Mouse (Mus musculus) heart, embryonic 11.5 days (tissue): ENCODE data around the gene Plxna2. TPM values are rescaled to one million over a fixed set of nuclear protein-coding genes. Genes with fewer than 3 reads are reported as not detected.

Experiments
- ATAC-seq: fragments of 200-750 bp; cut with Nextera tagmentation; replicated peaks from 2 replicates; pipeline ENCODE4 v1.8.0; 2017; ENCODE audit warnings: moderate library complexity; ENCODE audit not compliant: insufficient number of reproducible peaks, low FRiP score, low TSS enrichment
- H3K27ac ChIP-seq: fragments of 300-500 bp; sonication (generic); 2 replicates; pipeline ENCODE4 v1.5.1; 2014; ENCODE audit warnings: mild to moderate bottlenecking, low read depth, low read length
- H3K27me3 ChIP-seq: fragments of 300-500 bp; sonication (generic); 2 replicates; pipeline ENCODE4 v1.6.1; 2014; ENCODE audit warnings: mild to moderate bottlenecking, low read length, mixed read lengths; ENCODE audit not compliant: control insufficient read depth, insufficient read depth
- H3K36me3 ChIP-seq: fragments of 300-500 bp; sonication (generic); 2 replicates; pipeline ENCODE4 v1.6.1; 2014; ENCODE audit warnings: mild to moderate bottlenecking, low read length, moderate library complexity, mixed read lengths; ENCODE audit not compliant: control insufficient read depth, insufficient read depth
- H3K4me1 ChIP-seq: fragments of 300-500 bp; sonication (generic); 2 replicates; pipeline ENCODE4 v1.6.1; 2014; ENCODE audit warnings: low read length; ENCODE audit not compliant: control insufficient read depth, insufficient read depth
- H3K4me2 ChIP-seq: fragments of 300-500 bp; sonication (generic); 2 replicates; pipeline ENCODE4 v1.6.1; 2014; ENCODE audit warnings: mild to moderate bottlenecking, moderate library complexity
- H3K4me3 ChIP-seq: fragments of 300-500 bp; sonication (generic); 2 replicates; pipeline ENCODE4 v1.5.1; 2014; ENCODE audit warnings: low read depth, low read length
- H3K9ac ChIP-seq: fragments of 300-500 bp; sonication (generic); 2 replicates; pipeline ENCODE4 v1.6.1; 2014; ENCODE audit warnings: mild to moderate bottlenecking, low read depth, low read length, moderate library complexity
- H3K9me3 ChIP-seq: fragments of 300-500 bp; sonication (generic); replicated peaks from 2 replicates; pipeline ENCODE4 v1.6.1; 2016; ENCODE audit warnings: low read length; ENCODE audit not compliant: control insufficient read depth
- WGBS: fragments of 180-500 bp; shearing (Covaris S2); extraction: QIAGEN DNeasy Blood & Tissue Kit; methylation state at CpG from one replicate; pipeline ENCODE4 v1.1.7; 2014; ENCODE audit not compliant: insufficient replicate concordance; 5-methylcytosine and 5-hydroxymethylcytosine counted together
- polyA plus RNA-seq: library from polyadenylated mRNA; unstranded; fragments of >200 nt; fragmentation: Nextera tagmentation; extraction: Ambion mirVana; gene quantifications from 2 replicates; pipeline ENCODE4 v1.2.1, GENCODE M21; 2014

Plxna2 gene
- polyA plus RNA-seq, 1 experiment from 2014 or later: 6.4 TPM

- Histone ChIP-seq H3K9me3 (no peaks in the 10 kb centered on the region), H3K27ac (no peak overlapping the region), H3K4me1 (no peaks in the 10 kb centered on the region), H3K4me3 (no peak overlapping the region), H3K36me3 (no peaks in the 10 kb centered on the region; the same call in 1 of the 2 replicates), H3K27me3 (peaks cover 2% of the 10 kb centered on the region; the same call in 1 of the 2 replicates), H3K9ac (no peak overlapping the region), H3K4me2 (no peak overlapping the region)
- 83% methylated on average over 5 of the region's 5 CpGs for WGBS
- ATAC-seq: no peak
Measured at GRCm38 (mm10) chr1:194776510-194777244, 158.7 kb downstream of the Plxna2 start.

GRCm38 (mm10) chr1:194777608-194778007 lies 159.6 kb downstream of the Plxna2 start:
- no peak for ATAC-seq
- H3K9ac ChIP-seq: no peak overlapping the region
- no peak overlapping the region for H3K4me2 ChIP-seq
- no peaks in the 10 kb centered on the region; the same call in 1 of the 2 replicates for H3K36me3 ChIP-seq
- H3K4me1 ChIP-seq: no peaks in the 10 kb centered on the region
- no peak overlapping the region for H3K4me3 ChIP-seq
- H3K27me3 ChIP-seq: peaks cover 4% of the 10 kb centered on the region
- no peak overlapping the region for H3K27ac ChIP-seq
- no peaks in the 10 kb centered on the region for H3K9me3 ChIP-seq
- 88% methylated on average over 2 of the region's 2 CpGs for WGBS

- H3K4me3 ChIP-seq: no peak overlapping the region
- no peaks in the 10 kb centered on the region for H3K4me1 ChIP-seq
- no peaks in the 10 kb centered on the region for H3K9me3 ChIP-seq
- H3K36me3 ChIP-seq: no peaks in the 10 kb centered on the region; the same call in 1 of the 2 replicates
- 78% methylated on average over 3 of the region's 3 CpGs for WGBS
- H3K27me3 ChIP-seq: peaks cover 4% of the 10 kb centered on the region
- H3K4me2 ChIP-seq: no peak overlapping the region
- no peak for ATAC-seq
- no peak overlapping the region for H3K27ac ChIP-seq
- no peak overlapping the region for H3K9ac ChIP-seq
Measured at GRCm38 (mm10) chr1:194780392-194780791, 162.4 kb downstream of the Plxna2 start.

GRCm38 (mm10) chr1:194780794-194781390 lies 162.9 kb downstream of the Plxna2 start:
- Histone ChIP-seq H3K27ac (no peak overlapping the region; the same call in 1 of the 2 replicates), H3K9ac (no peak overlapping the region)
- 73% methylated on average over 5 of the region's 5 CpGs for WGBS

GRCm38 (mm10) chr1:194781556-194781955 lies 163.5 kb downstream of the Plxna2 start:
- no peaks in the 10 kb centered on the region for H3K4me1 ChIP-seq
- no peaks in the 10 kb centered on the region; the same call in 1 of the 2 replicates for H3K36me3 ChIP-seq
- H3K4me3 ChIP-seq: no peak overlapping the region
- no peak overlapping the region for H3K4me2 ChIP-seq
- H3K9ac ChIP-seq: no peak overlapping the region
- 65% methylated on average over 1 of the region's 1 CpGs for WGBS
- no peaks in the 10 kb centered on the region for H3K9me3 ChIP-seq
- H3K27me3 ChIP-seq: peaks cover 4% of the 10 kb centered on the region
- H3K27ac ChIP-seq: no peak overlapping the region
- ATAC-seq: no peak

More at GRCm38 (mm10) chr1:194780794-194781390, 162.9 kb downstream of the Plxna2 start:
- Histone ChIP-seq H3K4me3 (no peak overlapping the region), H3K9me3 (no peaks in the 10 kb centered on the region), H3K4me2 (no peak overlapping the region), H3K4me1 (no peaks in the 10 kb centered on the region), H3K27me3 (peaks cover 4% of the 10 kb centered on the region), H3K36me3 (no peaks in the 10 kb centered on the region; the same call in 1 of the 2 replicates)
- no peak for ATAC-seq

GRCm38 (mm10) chr1:194782325-194782724 lies 164.3 kb downstream of the Plxna2 start:
- Histone ChIP-seq H3K27ac (no peak overlapping the region), H3K27me3 (peaks cover 4% of the 10 kb centered on the region), H3K4me1 (no peaks in the 10 kb centered on the region), H3K9ac (no peak overlapping the region), H3K4me3 (no peak overlapping the region), H3K36me3 (no peaks in the 10 kb centered on the region; the same call in 1 of the 2 replicates), H3K9me3 (no peaks in the 10 kb centered on the region), H3K4me2 (no peak overlapping the region)
- 56% methylated on average over 3 of the region's 3 CpGs for WGBS
- ATAC-seq: no peak

GRCm38 (mm10) chr1:194787626-194788025 lies 169.6 kb downstream of the Plxna2 start:
- Histone ChIP-seq H3K4me2 (no peak overlapping the region), H3K9me3 (no peaks in the 10 kb centered on the region), H3K27me3 (no peaks in the 10 kb centered on the region; the same call in 1 of the 2 replicates), H3K4me3 (no peak overlapping the region), H3K27ac (no peak overlapping the region), H3K9ac (no peak overlapping the region), H3K4me1 (no peaks in the 10 kb centered on the region), H3K36me3 (peaks cover 3% of the 10 kb centered on the region; the same call in 1 of the 2 replicates)
- WGBS: 22% methylated on average over 2 of the region's 2 CpGs
- ATAC-seq: no peak

- no peak overlapping the region for H3K9ac ChIP-seq
- no peak overlapping the region for H3K4me2 ChIP-seq
- ATAC-seq: no peak
- H3K27ac ChIP-seq: no peak overlapping the region
- no peak overlapping the region for H3K4me3 ChIP-seq
- 80% methylated on average over 8 of the region's 8 CpGs for WGBS
- H3K27me3 ChIP-seq: no peaks in the 10 kb centered on the region; the same call in 1 of the 2 replicates
- no peaks in the 10 kb centered on the region for H3K9me3 ChIP-seq
- H3K4me1 ChIP-seq: no peaks in the 10 kb centered on the region
- peaks cover 10% of the 10 kb centered on the region for H3K36me3 ChIP-seq
Measured at GRCm38 (mm10) chr1:194793226-194793924, 175.4 kb downstream of the Plxna2 start.
